Comparison of ENCODE assay signal across 8 mouse cellular contexts in genomic region chr2:66256220-66257131, GRCm38 (mm10). TPM values are rescaled to one million over a fixed set of nuclear protein-coding genes. Genes with fewer than 3 reads are reported as not detected.
A peak's percentile ranks its signal among the peaks of the same experiment; 100 is the strongest.
DNase-seq lines count a peak whose midpoint lies in the region; ATAC-seq and TF ChIP-seq lines count a peak whose summit lies in the region.

Gene Ttc21b, minus strand, starts transcription at chr2:66256617.

- peak; percentile 99 for ATAC-seq in hindbrain, embryonic 11.5 days (ENCODE audit: low FRiP score)
- ATAC-seq in lung, embryonic 16.5 days (ENCODE audit: low read depth) = peak; percentile 100

- under 1% methylated on average over 56 of the region's 56 CpGs for WGBS in hindbrain, embryonic 11.5 days
- WGBS in lung, embryonic 16.5 days = under 1% methylated on average over 56 of the region's 56 CpGs
- under 1% methylated on average over 56 of the region's 56 CpGs for WGBS in thymus, adult 2 months

- H3K4me3 ChIP-seq in hindbrain, embryonic 11.5 days (ENCODE audit: low read depth, low read length) = peak within 1 kb of the TSS; percentile 72
- H3K4me3 ChIP-seq in lung, embryonic 16.5 days (ENCODE audit: low read length) = peak within 1 kb of the TSS; percentile 77
- peak within 1 kb of the TSS; percentile 78 for H3K4me3 ChIP-seq in thymus, adult 2 months (ENCODE audit: control insufficient read depth, insufficient read depth, low read length)

- no peaks in the 10 kb centered on the region for H3K36me3 ChIP-seq in hindbrain, embryonic 11.5 days (ENCODE audit: control insufficient read depth, insufficient read depth, low read length)
- H3K36me3 ChIP-seq in lung, embryonic 16.5 days (ENCODE audit: control insufficient read depth, insufficient read depth, low read length) = peaks cover 6% of the 10 kb centered on the region; the same call in 1 of the 2 replicates
- no peaks in the 10 kb centered on the region for H3K36me3 ChIP-seq in thymus, adult 2 months (ENCODE audit: control insufficient read depth, insufficient read depth, low read length)

- no peaks in the 10 kb centered on the region for H3K4me1 ChIP-seq in hindbrain, embryonic 11.5 days (replicated peaks; ENCODE audit: control insufficient read depth, insufficient read depth, low read length)
- peaks cover 5% of the 10 kb centered on the region; the same call in 1 of the 2 replicates for H3K4me1 ChIP-seq in lung, embryonic 16.5 days (replicated peaks; ENCODE audit: control insufficient read depth, insufficient read depth, low read length)
- H3K4me1 ChIP-seq in thymus, adult 2 months (replicated peaks; ENCODE audit: control insufficient read depth, insufficient read depth, low read length) = peaks cover 2% of the 10 kb centered on the region

- peak within 1 kb of the TSS; percentile 48 for H3K4me2 ChIP-seq in hindbrain, embryonic 11.5 days (replicated peaks; ENCODE audit: low read depth, low read length)
- peak within 1 kb of the TSS; percentile 62 for H3K4me2 ChIP-seq in lung, embryonic 16.5 days (ENCODE audit: low read depth, low read length)

- peak; percentile 98 for DNase-seq in NIH3T3 (ENCODE audit: low read depth)
- peak; percentile 98 for DNase-seq in cerebellum, adult 9-10 months
- DNase-seq in frontal cortex, postnatal 10 days (ENCODE audit: low spot score in 2 of 2) = peak; percentile 95 to 98
- peak; percentile 98 for DNase-seq in hindbrain, embryonic 11.5 days (ENCODE audit: low spot score)
- DNase-seq in layer of hippocampus, adult 9-11 months = peak; percentile 98
- DNase-seq in ovary, adult 18-20 months (ENCODE audit: low spot score) = peak; percentile 96
- peak; percentile 97 for DNase-seq in thymus, adult 2 months

- H3K9ac ChIP-seq in hindbrain, embryonic 11.5 days (ENCODE audit: low read depth, low read length) = peak within 1 kb of the TSS; percentile 73
- peak within 1 kb of the TSS; percentile 76 for H3K9ac ChIP-seq in lung, embryonic 16.5 days (ENCODE audit: low read length)

- TF ChIP-seq POLR2A in thymus, adult 2 months (IDR thresholded peaks at IDR 0.05; ENCODE audit: control insufficient read depth, extremely low read depth, insufficient read depth, low read length, poor library complexity) = peak; percentile 57; the same call in 1 of the 2 replicates

- H3K9me3 ChIP-seq in hindbrain, embryonic 11.5 days (ENCODE audit: control insufficient read depth, low read length) = no peaks in the 10 kb centered on the region
- no peaks in the 10 kb centered on the region for H3K9me3 ChIP-seq in lung, embryonic 16.5 days (ENCODE audit: control insufficient read depth, low read length)

- H3K27ac ChIP-seq in hindbrain, embryonic 11.5 days (ENCODE audit: low read depth, low read length) = peak within 1 kb of the TSS; percentile 61
- peak within 1 kb of the TSS; percentile 66 for H3K27ac ChIP-seq in lung, embryonic 16.5 days (ENCODE audit: low read length)
- H3K27ac ChIP-seq in thymus, adult 2 months (ENCODE audit: control insufficient read depth, insufficient read depth, low read length) = no peak within 1 kb of the TSS

- peak; percentile 42; the same call in 1 of the 2 replicates for TF ChIP-seq CTCF in thymus, adult 2 months (IDR thresholded peaks at IDR 0.05; ENCODE audit: borderline replicate concordance, control insufficient read depth, extremely low read depth, insufficient read depth, low read length, poor library complexity)

- no peaks in the 10 kb centered on the region for H3K27me3 ChIP-seq in hindbrain, embryonic 11.5 days (ENCODE audit: control insufficient read depth, insufficient read depth, low read length)
- no peaks in the 10 kb centered on the region for H3K27me3 ChIP-seq in lung, embryonic 16.5 days (ENCODE audit: control insufficient read depth, insufficient read depth, low read depth, low read length)
- H3K27me3 ChIP-seq in thymus, adult 2 months (ENCODE audit: control insufficient read depth, insufficient read depth, low read length) = no peaks in the 10 kb centered on the region

RNA-seq across cellular contexts. Expression of gene Ttc21b, which starts in this region (rescaled TPM):
- polyA plus RNA-seq in hindbrain, embryonic 11.5 days (2014; fragmentation: Nextera tagmentation; extraction: Ambion mirVana) = 17.4 and 17.6 TPM in 2 replicates
- polyA plus RNA-seq in lung, embryonic 16.5 days (2015; fragmentation: Nextera tagmentation; extraction: Ambion mirVana) = 11.5 and 12.5 TPM in 2 replicates
- 3.0 and 3.4 TPM in 2 replicates for polyA plus RNA-seq in thymus, adult 2 months (2012; rRNA removed)
